Mouse (Mus musculus) natural killer cell, adult 2 months (primary cell): ENCODE measurements around the gene Mapk10.

Experiments used
- DNase-seq, 2 experiments: peaks; one replicate each; pipeline ENCODE4 v3.0.0; 2022; ENCODE audit warnings: low spot score in 2 of 2

Gene Mapk10

DNA sequence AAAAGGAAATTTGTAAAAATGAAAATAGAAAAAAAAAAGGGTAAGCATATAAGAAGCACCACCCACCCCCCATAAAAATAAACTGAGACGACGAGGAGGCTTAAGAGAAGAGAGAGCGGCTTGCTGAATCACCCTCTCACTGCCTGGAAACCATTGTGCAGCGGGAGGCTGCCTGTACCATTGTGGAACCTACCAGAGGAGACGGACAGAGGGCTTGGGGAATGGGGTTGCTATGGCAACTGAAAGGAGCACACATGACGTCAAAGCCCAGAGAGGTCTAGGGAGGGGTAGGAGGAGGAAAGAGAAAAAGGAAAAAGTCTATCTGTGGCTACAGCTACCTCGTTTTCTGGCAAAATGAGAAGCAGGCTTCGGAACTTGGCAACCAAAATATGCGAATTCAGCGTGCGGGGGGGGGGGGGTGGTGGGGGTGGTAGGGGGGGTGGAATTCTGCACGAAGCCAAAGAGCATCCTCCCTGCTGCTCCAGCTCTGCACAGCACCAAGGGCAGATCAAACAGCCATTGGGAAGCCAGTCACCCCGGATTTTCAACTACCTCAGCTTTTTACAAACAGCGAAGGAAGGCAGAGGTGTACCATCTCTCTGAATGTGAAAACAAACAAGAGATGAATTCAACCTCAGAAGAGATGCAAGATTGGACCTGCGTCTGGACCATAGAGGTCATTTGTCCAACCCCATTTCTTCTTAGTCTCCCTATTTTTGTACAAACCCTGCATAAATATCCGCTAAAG, at the start of gene Mapk10:
Mapk10 (minus strand) TSS at position 234 of the 748 bp plus-strand sequence.
- DNase-seq = no peak

DNA sequence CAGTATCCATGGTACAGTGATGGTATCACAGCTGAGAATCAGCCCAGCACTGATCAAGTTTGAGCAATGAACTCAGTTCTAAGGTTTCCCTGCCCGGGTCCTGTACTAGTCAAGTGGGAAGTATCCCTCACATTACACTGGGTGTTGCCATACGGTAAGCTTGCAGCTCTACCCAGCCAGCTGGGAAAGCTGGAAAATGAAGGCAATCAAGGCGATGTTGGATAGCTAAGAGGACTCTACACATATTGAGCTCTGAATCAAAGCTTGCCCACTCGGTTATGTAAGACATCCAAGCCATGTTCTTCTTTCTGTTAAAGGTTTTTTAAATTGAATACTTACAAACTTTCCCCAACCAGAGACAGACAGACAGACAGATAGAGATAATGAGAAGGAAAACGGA, 45.0 kb upstream of the Mapk10 start:
- DNase-seq = no peak

DNA sequence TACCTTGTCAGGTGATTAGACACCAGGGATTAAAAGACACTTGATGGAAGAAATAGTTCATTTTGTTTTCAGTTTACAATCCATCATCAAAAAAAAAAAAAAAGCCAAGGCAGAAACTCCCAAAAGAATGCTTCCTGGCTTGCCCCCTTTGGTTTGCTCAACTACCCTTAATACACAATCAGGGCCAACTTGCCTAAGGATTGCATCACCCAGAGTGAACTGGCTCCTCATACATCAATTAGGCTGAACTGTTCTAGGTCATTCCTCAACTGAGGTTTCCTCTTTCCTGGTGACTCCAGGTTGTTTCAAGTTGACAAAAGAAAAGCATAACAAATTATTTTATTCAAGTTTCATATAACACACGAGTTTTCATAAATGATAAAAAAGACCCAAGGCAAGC, 31.3 kb upstream of the Mapk10 start:
- no peak for DNase-seq

DNA sequence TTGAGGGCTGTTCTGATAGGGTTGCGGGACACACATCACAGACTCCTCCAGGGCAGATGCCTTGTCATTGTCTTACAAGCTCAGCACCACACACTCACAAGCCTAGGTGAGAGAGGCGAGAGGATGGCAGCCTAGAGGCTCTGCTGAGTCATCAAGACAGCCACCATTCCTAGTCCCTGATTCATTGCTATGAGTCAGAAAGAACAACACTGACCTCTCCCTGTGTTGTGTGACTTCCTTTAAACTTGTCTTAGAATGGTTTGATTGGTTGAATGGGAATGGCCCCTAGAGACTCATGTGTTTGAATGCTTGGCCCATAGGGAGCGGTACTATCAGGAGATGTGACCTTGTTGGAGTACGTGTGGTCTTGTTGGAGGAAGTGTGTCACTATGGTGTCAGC, 20.7 kb upstream of the Mapk10 start:
- no peak for DNase-seq

DNA sequence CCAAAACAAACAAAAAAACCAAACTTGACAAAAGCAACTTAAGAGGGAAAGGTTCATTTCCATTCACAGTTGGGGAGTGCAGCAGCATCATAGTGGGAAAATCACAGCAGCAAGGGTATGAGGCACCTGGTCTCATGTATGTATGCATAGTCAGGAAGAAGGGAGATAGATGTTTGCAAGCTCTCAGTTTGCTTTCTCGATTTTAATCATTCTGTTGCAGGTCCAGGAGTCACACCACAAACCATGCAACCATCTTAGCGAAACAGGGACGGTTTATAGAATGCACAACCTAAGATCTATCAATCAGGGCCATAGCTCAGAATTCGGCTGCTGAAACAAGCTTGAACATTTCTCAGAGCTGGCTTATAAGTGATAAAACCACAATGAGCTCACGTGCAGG, 19.2 kb upstream of the Mapk10 start:
- no peak for DNase-seq

DNA sequence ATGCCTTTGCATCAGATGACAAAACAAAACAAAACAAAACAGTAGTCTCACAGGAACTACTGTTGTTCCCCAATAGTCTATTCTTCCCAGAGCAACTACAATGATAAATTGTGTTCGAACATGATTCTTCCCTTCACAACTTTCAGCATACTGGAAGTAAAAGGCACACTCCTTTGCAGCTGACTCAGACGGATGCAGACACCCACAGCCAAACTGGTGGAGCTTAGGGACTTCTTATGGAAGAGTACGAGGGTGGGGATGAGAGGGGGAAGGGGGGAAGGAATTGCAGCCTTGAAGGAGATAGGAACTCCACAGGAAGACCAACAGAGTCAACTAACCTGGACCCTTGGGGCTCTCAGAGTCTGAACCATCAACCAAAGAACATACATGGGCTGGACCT, 18.2 kb upstream of the Mapk10 start:
- no peak for DNase-seq

DNA sequence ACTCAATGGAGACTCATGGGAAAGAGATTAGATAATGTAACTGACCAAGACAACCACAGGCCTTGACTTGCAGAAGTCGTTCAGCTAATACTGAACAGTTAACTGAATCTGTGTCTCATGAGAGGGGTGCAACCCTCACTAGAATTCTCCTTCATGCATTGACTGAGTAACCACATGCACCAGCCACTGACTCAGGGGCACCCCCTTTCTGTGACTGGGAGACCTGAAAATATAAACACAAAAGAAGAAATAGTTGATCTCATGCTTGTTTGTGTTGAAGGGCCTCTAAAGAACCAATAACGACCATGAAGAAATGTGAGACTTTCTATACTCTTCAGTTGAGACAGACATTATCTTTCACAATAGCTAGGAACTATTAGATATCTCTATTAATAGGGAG, 10.9 kb upstream of the Mapk10 start:
- DNase-seq = no peak

DNA sequence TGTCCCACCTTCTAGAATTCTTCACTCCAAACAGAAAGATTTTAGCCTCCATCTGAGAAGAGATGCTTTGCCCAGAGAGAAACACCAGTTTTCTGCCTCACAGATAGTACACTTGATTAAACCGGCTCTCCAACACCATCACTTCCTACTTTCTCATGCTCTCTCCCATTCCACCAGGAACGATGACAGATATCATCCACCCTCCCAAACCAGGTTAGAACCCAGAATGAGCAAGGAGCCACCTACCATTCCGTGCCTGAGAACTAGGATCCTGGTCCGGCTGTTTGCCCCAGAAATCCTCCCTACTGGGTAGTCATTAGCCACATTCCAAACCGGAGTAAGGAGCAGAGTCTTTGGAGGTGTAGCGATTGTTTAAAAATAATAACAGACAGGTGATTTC, 490 bp downstream of the Mapk10 start:
- no peak for DNase-seq

DNA sequence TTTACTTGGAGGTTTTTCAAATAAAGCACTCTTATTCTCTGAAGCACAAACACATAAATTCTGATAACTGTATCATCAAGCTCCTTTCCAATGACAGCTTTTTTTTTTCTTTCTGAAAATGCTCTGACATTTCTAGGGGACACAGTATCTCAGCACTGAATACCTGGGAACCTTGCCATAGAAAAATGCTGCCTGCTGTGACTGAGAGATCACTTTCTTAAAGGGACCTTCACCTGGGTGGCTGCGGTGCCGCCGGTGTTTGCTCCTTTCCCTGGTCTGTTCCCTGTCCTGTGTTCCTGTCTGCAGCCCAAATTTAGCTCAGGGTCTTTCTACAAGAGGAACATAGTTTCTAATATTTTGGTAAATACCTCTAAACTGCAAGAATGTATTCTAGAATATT, 1.1 kb downstream of the Mapk10 start:
- DNase-seq = no peak

DNA sequence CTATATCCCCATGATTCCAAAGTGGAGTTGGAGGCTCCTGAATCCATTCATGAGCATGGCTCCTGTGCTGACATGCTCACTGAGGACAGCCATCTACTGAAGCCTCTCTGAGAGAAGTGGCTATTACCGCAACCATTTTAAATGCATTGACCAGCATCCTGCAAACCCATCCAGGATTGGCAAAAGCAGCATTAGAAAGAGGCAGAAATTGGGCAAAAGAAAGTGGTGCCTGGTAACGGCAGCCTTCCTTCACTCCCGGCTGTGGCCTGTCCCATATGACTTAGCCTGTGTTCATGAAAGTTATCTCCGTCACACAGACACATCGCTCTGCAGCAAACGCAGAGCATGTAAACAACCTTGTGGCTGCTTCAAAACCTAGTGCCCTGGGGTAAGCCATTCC, 1.6 kb downstream of the Mapk10 start:
- no peak for DNase-seq

DNA sequence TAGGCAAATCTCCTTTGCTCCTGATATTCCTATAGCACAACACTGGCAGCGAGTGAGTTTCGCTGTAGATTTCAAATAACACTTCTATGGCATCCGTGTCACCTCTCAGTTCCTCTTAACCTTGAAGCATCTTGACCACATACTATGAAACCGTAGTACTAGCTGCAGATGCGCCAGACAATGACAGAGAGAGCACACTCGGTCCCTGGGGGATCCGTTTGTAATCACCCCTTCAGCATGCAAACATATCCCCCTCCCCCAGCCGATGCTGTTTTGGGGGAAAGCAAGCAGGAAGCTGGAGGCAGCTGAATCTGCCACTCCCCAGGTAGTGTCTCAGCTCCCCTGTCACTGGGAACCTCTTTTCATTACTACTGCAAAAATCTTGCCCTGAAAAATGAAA, 2.3 kb downstream of the Mapk10 start:
- no peak for DNase-seq

DNA sequence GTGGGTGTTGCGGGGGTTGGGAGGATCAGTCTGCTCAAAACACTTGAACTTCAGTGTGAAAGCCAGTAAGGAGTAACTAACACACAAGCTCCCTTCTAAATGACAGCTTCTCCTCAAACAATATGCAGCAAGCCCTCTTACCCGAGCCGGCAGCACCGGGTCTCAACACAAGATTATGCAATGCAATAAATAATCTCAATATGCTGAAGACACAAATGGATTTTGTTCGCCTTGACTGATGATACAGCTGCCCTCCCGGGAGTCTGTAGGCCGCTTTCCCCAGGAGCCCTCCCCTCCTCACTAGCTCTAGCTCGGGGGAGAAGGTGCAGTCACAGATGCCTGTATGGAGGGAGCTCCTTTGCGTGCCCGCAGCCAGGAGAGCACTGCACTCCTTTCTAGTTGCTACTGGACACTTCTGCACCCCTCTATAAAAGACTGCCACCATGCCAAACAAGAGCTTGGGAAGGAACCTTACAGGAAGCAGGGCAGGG, 3.1 kb downstream of the Mapk10 start:
- no peak for DNase-seq

DNA sequence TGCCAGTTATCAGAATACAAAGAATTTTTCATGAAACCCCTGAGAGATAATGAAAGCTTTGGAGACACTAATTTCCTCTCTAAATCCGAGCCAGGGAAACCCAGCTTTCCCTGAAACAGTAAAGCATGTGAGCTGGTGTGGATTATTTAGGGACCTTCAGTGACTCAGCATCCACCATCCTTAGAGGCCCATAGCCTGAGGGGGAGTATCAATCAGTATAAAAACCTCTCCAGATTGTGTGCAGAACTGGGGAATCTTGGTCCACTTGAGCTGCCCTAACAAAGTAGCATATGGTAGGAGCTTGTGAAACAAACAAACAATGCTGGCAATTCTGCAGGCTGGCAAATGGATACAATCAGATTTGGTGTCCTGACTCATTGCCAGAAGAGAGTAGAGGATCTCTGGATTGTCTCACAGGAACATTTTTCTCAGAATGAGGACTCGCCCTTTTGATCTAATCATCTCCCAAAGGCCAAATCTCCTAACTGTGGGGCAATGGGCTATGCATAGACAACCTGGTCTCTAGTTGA, 13.3 kb downstream of the Mapk10 start:
- no peak for DNase-seq

DNA sequence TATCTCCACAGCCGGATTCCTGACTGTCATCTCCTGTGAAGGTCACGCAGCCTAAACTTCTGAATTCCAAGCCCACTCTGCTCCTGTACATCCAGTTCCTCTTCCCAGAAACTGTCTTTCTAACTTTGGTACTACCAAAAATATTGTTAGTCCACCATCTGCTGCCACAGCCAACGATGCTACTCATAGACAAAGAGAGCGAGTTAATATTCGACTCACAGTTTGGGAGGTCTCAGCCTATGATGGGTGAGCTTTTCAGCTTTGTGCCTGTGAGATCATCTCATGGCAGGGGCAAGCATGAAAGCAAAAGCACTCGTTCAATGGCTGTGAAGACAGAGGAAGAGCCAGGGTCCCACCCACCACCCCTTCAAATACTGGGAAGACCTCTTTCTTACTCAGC, 16.6 kb downstream of the Mapk10 start:
- DNase-seq = no peak

DNA sequence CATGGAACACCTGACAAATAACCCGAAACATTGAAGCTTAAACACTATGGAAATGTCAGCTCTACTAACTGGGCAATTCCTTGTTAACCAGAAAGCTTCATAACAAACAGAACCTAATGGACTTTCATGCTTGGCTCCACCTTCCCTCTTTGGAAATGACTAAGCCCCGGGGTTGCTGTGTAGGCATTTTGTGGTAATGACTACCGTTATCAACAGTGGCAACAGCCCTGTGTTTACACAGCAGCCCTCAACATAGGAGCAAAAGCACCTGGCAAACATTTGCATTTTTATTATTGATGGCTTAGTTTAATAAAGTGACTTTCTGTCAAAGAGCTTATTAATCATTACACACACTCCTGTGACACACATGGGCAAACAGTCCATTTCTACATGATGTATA, 17.4 kb downstream of the Mapk10 start:
- DNase-seq = no peak

DNA sequence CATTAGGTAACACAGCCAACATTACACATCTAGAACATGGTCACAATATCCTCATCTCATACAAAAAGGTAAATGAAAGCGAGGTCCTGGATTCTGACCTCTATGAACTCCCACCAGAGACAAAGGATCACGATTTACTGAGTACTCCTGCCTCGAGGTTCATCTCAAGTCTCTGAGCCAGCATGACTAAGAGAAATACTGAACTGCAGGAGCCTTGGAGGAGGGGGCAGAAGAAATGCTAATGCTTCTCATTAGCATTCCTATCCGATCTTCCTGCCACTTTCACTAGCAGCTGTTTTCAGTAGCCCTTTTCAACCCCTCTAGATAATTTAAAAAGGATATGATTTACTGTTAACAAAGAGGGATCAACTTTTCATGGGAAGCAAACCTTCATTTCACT, 19.6 kb downstream of the Mapk10 start:
- DNase-seq = no peak

DNA sequence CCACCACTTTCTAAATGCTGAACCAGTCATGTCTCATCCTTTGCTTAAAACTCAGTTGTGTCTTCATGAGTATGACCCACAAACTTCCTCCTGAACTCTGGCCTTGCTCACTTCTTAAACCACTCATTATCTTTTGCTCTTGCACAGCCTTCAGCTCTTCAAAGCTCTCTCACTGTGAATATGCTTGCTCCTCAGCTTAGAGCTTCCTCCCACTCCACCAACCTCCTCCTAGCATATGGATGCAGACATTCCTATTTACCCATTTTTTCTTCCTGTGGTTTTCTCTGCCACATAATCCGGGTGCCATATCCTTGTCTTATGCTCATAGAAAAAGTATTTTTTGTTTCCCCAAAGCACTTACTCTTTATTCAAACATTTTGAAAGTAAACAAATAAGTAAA, 26.9 kb downstream of the Mapk10 start:
- no peak for DNase-seq

DNA sequence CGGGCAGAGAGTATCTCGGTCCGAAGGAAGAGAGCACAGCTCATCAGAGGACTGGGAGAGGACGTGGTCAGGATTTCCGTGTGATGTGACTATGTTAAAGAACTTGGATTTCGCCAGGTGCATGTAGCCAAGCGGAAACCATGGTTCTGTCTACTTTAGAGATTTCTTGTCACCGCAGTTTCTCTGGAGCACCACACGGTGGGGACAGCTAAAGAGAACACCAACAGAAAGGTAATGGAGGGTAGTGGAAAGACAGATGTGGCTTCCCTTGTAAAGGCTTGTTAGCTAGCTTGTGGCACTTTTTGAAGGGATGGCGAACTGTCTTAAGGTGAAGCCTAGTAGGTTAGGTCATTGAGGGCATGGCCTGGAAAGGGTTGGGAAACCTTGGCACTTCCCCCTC, 29.5 kb downstream of the Mapk10 start:
- no peak for DNase-seq

DNA sequence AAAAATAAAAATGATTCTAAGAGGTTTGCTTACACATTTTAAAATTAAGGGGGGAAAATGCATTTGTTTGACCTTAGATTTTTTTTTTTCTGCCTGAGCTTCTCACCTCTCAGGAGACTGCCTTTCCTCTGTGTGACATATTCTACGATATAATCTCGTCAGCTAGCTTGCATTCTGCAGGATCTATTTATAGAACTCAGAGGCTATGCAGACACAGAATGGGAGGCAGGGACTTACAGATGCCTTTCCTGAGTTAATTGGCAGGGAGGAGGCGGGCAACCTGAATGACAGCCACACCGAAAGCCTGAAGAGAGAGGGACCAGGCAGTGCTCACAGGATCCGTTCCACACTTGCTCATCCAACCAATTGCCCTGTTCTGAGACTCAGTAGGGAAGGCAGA, 34.1 kb downstream of the Mapk10 start:
- no peak for DNase-seq

DNA sequence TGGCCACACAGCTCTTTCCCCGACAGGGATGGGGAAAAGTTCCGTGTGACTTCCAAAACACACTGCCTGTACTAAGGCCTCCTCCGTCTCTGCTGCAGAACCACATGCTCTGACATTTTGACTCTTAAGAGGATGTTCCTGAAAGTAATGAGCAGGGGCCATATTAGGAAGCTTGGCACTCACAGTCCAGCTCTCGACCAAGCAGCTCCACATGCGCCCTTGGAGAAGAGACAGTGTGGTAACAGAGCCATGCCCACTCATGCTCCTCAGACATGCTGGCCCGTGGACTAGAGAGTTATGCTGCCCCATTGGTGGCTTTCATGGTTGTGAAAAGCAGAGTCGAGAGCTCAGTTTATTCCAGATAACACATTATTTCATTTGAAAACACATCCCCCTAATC, 35.1 kb downstream of the Mapk10 start:
- DNase-seq = no peak

DNA sequence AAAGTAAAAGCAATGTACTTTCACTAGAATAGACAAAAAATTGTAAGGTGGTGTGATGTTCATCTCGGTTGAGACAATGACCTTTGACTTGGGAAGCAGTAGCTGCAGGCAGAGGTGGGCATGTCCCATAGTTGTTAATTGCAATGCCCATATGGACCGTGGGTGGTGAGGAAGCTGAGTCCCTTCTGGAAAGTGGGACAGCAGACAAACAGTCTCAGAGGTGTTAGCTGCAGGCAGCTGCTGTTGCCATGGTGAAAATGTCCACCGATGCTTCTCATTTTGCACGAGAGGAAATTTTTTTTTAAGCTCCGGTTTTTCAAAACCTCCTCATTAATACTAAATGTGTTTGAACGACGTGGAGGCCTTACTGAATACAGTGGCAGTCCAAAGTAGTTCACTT, 36.5 kb downstream of the Mapk10 start:
- no peak for DNase-seq

DNA sequence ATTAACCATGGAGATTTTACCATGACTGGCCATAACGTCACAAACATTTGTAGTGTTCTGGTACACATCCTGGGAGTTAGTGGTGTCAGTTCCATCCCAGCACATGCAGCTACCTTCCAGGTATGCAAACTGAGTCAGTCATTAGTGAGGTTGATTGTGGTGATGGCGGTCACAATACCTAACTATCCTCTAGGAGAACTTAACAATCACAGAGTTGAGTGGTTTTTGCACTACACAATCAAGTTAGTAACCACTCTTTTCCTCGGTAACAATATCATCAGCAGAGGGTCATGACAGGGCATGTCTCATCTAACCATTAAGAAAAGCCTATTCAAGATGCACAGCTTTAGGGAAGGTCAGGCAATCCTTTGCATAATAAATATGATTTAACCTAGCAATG, 39.9 kb downstream of the Mapk10 start:
- DNase-seq = no peak

DNA sequence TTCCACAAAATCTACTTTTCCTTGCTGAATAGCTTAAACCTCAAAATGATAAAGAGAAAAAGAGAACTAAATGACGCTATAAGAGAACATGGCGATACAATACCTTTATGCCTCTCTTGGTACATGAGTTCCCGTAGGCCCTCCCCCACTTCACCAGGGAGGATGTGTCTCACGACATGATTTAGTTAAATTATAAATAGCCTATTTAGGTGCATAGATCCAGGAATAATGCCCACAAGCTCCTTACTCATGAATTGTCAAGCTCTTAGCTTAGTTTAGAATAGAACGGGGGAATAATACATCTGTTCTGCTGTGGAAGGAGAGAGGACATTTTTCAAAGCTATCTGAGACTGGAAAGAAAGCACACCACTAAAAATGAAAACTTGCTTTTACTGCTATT, 43.8 kb downstream of the Mapk10 start:
- DNase-seq = no peak

DNA sequence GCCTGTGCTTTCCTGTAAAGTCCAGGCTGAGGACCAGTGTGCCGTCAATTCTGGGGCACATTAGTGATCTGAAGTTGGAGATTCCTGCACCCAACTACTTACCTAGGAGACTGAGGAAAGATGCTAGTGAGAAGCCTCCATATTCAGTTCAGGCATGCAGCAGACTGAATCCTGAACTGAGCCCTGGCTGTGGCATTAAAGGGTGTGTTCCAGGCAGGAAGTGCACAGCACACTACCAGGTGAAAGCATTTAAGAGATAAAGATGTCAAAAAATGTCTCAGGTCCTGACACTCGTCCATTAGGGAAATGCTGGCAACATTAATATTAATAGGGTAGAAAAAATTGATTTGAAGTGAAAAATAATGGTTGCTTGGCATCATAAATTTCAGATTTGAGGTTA, 44.4 kb downstream of the Mapk10 start:
- DNase-seq = no peak
